Mouse (Mus musculus) liver, embryonic 14.5 days (tissue): ENCODE results near the gene C1qb. TPM values are rescaled to one million over a fixed set of nuclear protein-coding genes. Genes with fewer than 3 reads are reported as not detected.

Source experiments
- ATAC-seq: fragments of 200-750 bp; cut with Nextera tagmentation; 2 replicates; pipeline ENCODE4 v1.8.0; 2017; ENCODE audit warnings: moderate number of reproducible peaks, mild to moderate bottlenecking, moderate library complexity; ENCODE audit not compliant: insufficient read depth
- DNase-seq, 3 experiments: peaks; one replicate each; pipeline ENCODE4 v3.0.0-alpha.2; 2012 to 2013; ENCODE audit warnings: low read depth in 3 of 3, low spot score in 3 of 3
- H3K27ac ChIP-seq: fragments of 300-500 bp; sonication (generic); 2 replicates; pipeline ENCODE4 v1.5.1; 2014; ENCODE audit warnings: moderate library complexity, mild to moderate bottlenecking, control low read depth, inconsistent platforms
- H3K27me3 ChIP-seq: fragments of 300-500 bp; sonication (generic); 2 replicates; pipeline ENCODE4 v1.6.1; 2014; ENCODE audit warnings: mild to moderate bottlenecking, low read length, moderate library complexity; ENCODE audit not compliant: control insufficient read depth, insufficient read depth
- H3K36me3 ChIP-seq: fragments of 300-500 bp; sonication (generic); replicated peaks from 2 replicates; pipeline ENCODE4 v1.6.1; 2014; ENCODE audit warnings: low read depth; ENCODE audit not compliant: control insufficient read depth, insufficient read depth
- H3K4me1 ChIP-seq, 2 experiments: fragments of 200-500 bp in 1 of 2; fragments of 300-500 bp in 1 of 2; sonication (generic) in 1 of 2; replicated peaks; 2 replicates each; pipeline ENCODE4 v1.6.1; 2012 to 2014; ENCODE audit warnings: antibody characterized with exemption in 1 of 2, inconsistent platforms in 1 of 2, low read length in 1 of 2; ENCODE audit not compliant: control insufficient read depth in 2 of 2, insufficient read depth in 2 of 2
- H3K4me2 ChIP-seq: fragments of 300-500 bp; sonication (generic); 2 replicates; pipeline ENCODE4 v1.6.1; 2014; ENCODE audit warnings: low read depth, mild to moderate bottlenecking, control low read depth, moderate library complexity
- H3K4me3 ChIP-seq, 2 experiments: fragments of 200-500 bp in 1 of 2; fragments of 300-500 bp in 1 of 2; sonication (generic) in 1 of 2; 2 replicates each; pipeline ENCODE4 v1.5.1; 2012 to 2014; ENCODE audit warnings: low read depth in 2 of 2, low read length in 2 of 2, mild to moderate bottlenecking in 2 of 2, control low read depth in 1 of 2, inconsistent platforms in 1 of 2, moderate library complexity in 1 of 2; ENCODE audit not compliant: insufficient read depth in 1 of 2
- H3K9ac ChIP-seq: fragments of 300-500 bp; sonication (generic); replicated peaks from 2 replicates; pipeline ENCODE4 v1.6.1; 2014; ENCODE audit warnings: mild to moderate bottlenecking, control low read depth, moderate library complexity
- H3K9me3 ChIP-seq: fragments of 300-500 bp; sonication (generic); 2 replicates; pipeline ENCODE4 v1.6.1; 2016; ENCODE audit warnings: low read length, mixed read lengths; ENCODE audit not compliant: control insufficient read depth
- CTCF ChIP-seq: IDR thresholded peaks from 2 replicates; pipeline ENCODE4 v1.5.1; 2016; ENCODE audit warnings: antibody characterized with exemption, low read depth, control low read depth
- EP300 ChIP-seq: IDR thresholded peaks from 2 replicates; pipeline ENCODE4 v1.6.1; 2016; ENCODE audit warnings: antibody characterized with exemption, low read depth
- WGBS: fragments of 180-500 bp; shearing (Covaris S2); extraction: QIAGEN DNeasy Blood & Tissue Kit; methylation state at CpG from one replicate; pipeline ENCODE4 v1.1.7; 2014; ENCODE audit not compliant: insufficient replicate concordance; 5-methylcytosine and 5-hydroxymethylcytosine counted together
- polyA plus RNA-seq, 2 experiments: library from polyadenylated mRNA; depleted of rRNA in 1 of 2; stranded (reverse) in 1 of 2; unstranded in 1 of 2; fragments of >200 nt; fragmentation: Nextera tagmentation in 1 of 2; extraction: Ambion mirVana in 1 of 2; gene quantifications; 2 replicates each; pipeline versions ENCODE4 v1.2.1 to v1.2.3; 2012 to 2014

Gene C1qb
- 57.9 and 67.0 TPM in 2 replicates for polyA plus RNA-seq (2012; rRNA removed)
- 96.9 and 100 TPM in 2 replicates for polyA plus RNA-seq (2014; fragmentation: Nextera tagmentation; extraction: Ambion mirVana)

DNA sequence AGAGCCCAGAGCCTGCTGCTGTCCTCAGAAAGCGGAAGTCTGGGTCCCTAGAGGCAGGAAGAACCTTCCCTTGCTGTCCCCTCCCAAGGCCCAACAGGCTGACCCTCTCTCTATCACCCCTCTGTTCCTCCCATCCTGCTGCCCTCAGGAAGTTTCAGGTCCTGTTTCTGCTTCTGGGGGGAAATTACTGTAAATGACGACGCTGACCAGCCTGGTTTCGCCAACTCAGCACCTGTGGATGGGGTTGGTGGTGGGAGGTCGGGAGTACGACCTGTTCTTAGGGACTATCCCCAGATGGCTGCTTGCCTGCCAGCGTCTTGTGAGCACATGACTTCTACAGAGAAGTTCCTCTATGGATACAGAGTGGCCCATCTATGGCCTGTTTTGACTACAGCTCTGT, at the start of gene C1qb:
Gene C1qb, minus strand, starts transcription at position 87 of the 400 bp plus-strand sequence.
- WGBS = 28% methylated on average over 7 of the region's 7 CpGs
- DNase-seq = no peak

GRCm38 (mm10) chr4:136934746-136935613, 49.0 kb upstream of the C1qb start:
- Histone ChIP-seq H3K4me3 (no peak overlapping the region), H3K36me3 (no peaks in the 10 kb centered on the region), H3K27ac (no peak overlapping the region), H3K4me1 (peaks cover 6 to 7% of the 10 kb centered on the region in 2 experiments; a peak in 3 of 4 replicates), H3K4me2 (peak overlapping the region; percentile 24; the same call in 1 of the 2 replicates), H3K9me3 (no peaks in the 10 kb centered on the region), H3K27me3 (no peaks in the 10 kb centered on the region), H3K9ac (no peak overlapping the region)
- TF ChIP-seq EP300 (no peak), CTCF (no peak)
- 37% methylated on average over 18 of the region's 18 CpGs for WGBS
- peak; percentile 19; the same call in 1 of the 2 replicates for ATAC-seq
- no peak for DNase-seq

More for the DNA sequence above, at the start of gene C1qb:
- Histone ChIP-seq H3K27ac (no peak within 1 kb of the TSS), H3K27me3 (no peaks in the 10 kb centered on the region), H3K9ac (no peak within 1 kb of the TSS), H3K4me1 (no peaks in the 10 kb centered on the region), H3K36me3 (no peaks in the 10 kb centered on the region), H3K9me3 (no peaks in the 10 kb centered on the region), H3K4me2 (no peak within 1 kb of the TSS), H3K4me3 (peak within 1 kb of the TSS in 1 of 2 experiments; percentile 14; a peak in 1 of 4 replicates)
- peak; percentile 31; the same call in 1 of the 2 replicates for ATAC-seq
- TF ChIP-seq EP300 = no peak
- TF ChIP-seq CTCF = no peak

DNA sequence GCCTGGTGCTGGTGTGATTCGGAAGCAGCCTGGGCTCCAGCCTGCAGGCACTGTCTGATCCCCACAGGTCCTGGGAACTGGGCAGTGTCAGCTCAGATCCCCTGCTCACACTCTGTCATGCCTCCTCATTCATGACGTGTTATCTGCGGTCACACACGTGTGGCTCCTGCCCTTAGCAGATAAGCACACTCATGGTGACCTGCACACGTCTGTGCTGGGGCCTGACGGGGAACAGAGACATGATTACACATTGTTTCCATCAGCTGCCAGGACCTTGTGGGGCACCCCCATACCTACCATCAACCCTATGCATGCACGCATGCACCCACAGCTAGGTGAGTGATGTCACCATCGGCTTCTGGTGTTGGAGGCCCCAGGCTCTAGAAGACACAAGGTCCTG, 44.5 kb upstream of the C1qb start:
- peak; percentile 96 for ATAC-seq
- H3K4me3 ChIP-seq = no peak overlapping the region
- H3K27me3 ChIP-seq = peaks cover 5% of the 10 kb centered on the region; the same call in 1 of the 2 replicates
- 25% methylated on average over 8 of the region's 8 CpGs for WGBS
- H3K4me2 ChIP-seq = no peak overlapping the region
- peak overlapping the region; percentile 47; the same call in 1 of the 2 replicates for H3K27ac ChIP-seq
- no peaks in the 10 kb centered on the region for H3K9me3 ChIP-seq
- H3K9ac ChIP-seq = no peak overlapping the region
- no peaks in the 10 kb centered on the region for H3K36me3 ChIP-seq
- TF ChIP-seq CTCF = no peak
- TF ChIP-seq EP300 = peak; percentile 90
- peak; percentile 67 to 72 (median 69) for DNase-seq
- H3K4me1 ChIP-seq = peaks cover 9 to 10% of the 10 kb centered on the region in 2 experiments; a peak in 3 of 4 replicates

DNA sequence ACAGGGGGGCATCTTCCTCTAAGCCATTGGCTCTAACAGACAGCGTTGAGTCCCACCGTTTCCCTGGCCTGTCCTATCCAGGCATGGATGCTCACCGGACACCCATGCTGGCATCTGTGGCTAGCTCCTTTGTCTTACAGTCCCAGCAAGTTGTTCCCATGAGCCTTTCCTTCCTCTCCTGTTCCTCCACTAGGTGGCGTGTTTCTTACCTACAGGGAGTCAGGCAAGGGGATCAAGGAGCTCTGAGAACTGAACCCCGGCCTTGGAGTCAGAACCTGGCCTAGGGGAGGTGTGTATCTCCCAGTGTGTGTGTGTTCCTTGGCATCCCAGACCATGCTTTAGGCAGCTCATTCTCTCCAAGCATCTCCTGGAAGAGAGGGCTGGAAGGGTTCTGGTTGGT, 42.9 kb upstream of the C1qb start:
- peak; percentile 36 to 47 (median 37) for DNase-seq
- no peaks in the 10 kb centered on the region for H3K36me3 ChIP-seq
- peaks cover 9 to 10% of the 10 kb centered on the region in 2 experiments; a peak in 3 of 4 replicates for H3K4me1 ChIP-seq
- no peak overlapping the region for H3K4me2 ChIP-seq
- H3K9ac ChIP-seq = no peak overlapping the region
- no peaks in the 10 kb centered on the region for H3K9me3 ChIP-seq
- no peak for ATAC-seq
- peaks cover 5% of the 10 kb centered on the region; the same call in 1 of the 2 replicates for H3K27me3 ChIP-seq
- TF ChIP-seq CTCF (peak; percentile 85), EP300 (no peak)
- H3K27ac ChIP-seq = no peak overlapping the region
- no peak overlapping the region for H3K4me3 ChIP-seq
- WGBS = 11% methylated on average over 5 of the region's 5 CpGs

DNA sequence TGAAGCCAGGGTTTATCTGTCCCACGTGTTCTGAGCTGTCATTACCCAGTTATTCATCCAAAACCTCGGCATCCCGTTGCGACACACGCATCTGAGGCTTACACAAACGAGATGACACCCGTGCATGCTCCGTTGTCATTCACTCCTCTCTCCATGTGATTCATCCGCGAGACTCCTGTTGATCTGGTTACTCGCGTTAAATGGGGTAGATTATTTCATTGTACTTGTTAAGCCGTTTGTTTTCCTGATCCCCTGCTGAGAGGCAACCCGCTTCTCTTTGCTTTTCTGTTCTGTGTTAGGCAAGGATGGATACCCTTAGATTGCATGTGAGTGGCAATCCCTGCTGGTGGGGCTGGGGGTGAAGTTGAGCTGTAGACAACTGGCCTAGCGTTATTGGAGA, 39.8 kb upstream of the C1qb start:
- no peak for TF ChIP-seq EP300
- TF ChIP-seq CTCF = no peak
- H3K4me1 ChIP-seq = peaks cover 9% of the 10 kb centered on the region in 2 experiments; a peak in 3 of 4 replicates
- no peak overlapping the region for H3K9ac ChIP-seq
- H3K36me3 ChIP-seq = no peaks in the 10 kb centered on the region
- H3K4me2 ChIP-seq = no peak overlapping the region
- 25% methylated on average over 15 of the region's 15 CpGs for WGBS
- ATAC-seq (no peak), DNase-seq (no peak)
- peaks cover 5% of the 10 kb centered on the region; the same call in 1 of the 2 replicates for H3K27me3 ChIP-seq
- no peaks in the 10 kb centered on the region for H3K9me3 ChIP-seq
- no peak overlapping the region for H3K4me3 ChIP-seq
- H3K27ac ChIP-seq = no peak overlapping the region
